Mouse (Mus musculus): Measurements from ENCODE around the gene Cnga3. TPM values are rescaled to one million over a fixed set of nuclear protein-coding genes. Genes with fewer than 3 reads are reported as not detected.

Gene Cnga3
- polyA plus RNA-seq (2012; rRNA removed): 0.09 and 0.15 TPM in 2 replicates

DNA sequence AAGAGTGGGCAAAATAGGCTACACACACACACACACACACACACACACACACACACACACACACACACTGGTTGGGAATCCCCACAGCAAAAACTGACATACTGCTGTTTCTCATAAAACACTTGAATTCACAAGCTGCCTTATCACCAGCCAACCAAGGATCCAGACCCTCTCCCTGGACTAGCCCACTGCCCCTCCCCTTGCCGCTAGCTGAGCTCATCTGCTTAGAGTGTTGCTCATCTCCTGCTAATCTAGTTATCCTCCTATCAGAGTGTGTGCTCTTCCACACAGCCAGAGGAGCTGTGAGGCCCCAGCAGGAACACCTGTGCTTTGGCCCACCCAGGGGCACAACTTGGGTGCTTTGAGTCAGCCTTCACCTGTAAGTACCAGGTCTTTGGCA is at the start of gene Cnga3:
Gene Cnga3 (plus strand): TSS at position 291 of the 400 bp plus-strand sequence.
- TF ChIP-seq CTCF (IDR thresholded peaks at IDR 0.05; ENCODE audit: borderline replicate concordance, extremely low read depth, insufficient read depth, insufficient read length) (no peak), POLR2A (IDR thresholded peaks at IDR 0.05; ENCODE audit: borderline replicate concordance, extremely low read depth, insufficient read depth, insufficient read length, poor library complexity, severe bottlenecking) (no peak)
- DNase-seq (ENCODE audit: low read depth): peak; percentile 53

DNA sequence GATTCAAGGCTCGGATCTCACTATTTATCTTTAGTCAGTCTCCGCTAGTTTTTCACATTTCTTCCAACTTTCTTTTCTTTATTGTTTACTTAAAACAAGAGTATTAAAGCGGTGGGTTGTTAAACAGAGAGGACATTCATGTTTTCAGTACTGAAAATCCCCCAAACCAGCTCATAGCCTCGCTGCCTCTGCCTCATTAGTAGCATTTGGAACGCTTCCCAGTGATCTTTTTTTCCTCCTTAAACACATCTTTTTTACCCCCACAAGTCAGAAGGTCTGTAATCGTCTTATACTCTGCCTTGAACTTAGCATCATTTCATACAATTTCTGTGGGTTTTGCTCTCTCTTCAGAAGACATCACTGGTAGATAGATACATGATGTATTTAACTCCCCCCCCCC is 48.2 kb upstream of the Cnga3 start:
- DNase-seq (ENCODE audit: low read depth): peak; percentile 74
- TF ChIP-seq CTCF (IDR thresholded peaks at IDR 0.05; ENCODE audit: borderline replicate concordance, extremely low read depth, insufficient read depth, insufficient read length) (no peak), POLR2A (IDR thresholded peaks at IDR 0.05; ENCODE audit: borderline replicate concordance, extremely low read depth, insufficient read depth, insufficient read length, poor library complexity, severe bottlenecking) (no peak)

DNA sequence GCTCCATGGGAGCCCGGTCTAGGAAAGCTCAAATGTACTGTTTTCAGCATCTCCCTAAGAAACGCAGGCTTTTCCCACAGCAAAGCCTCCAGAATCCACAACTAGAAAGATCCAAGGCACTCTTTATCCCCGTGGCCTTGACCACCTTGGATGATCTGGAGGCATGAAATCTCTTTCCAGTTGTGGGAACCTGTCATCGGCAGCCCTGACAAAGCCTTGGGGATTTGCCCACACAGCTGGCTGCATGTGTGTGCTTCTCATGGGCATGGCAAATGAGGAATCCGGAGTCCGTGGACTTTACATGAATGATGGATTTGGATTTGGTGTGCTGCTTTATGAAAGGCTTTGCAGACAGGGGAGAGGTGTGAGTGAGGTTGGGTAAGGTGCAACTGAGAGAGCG is 46.3 kb upstream of the Cnga3 start:
- no peak for TF ChIP-seq POLR2A (IDR thresholded peaks at IDR 0.05; ENCODE audit: borderline replicate concordance, extremely low read depth, insufficient read depth, insufficient read length, poor library complexity, severe bottlenecking)
- TF ChIP-seq CTCF (IDR thresholded peaks at IDR 0.05; ENCODE audit: borderline replicate concordance, extremely low read depth, insufficient read depth, insufficient read length): no peak
- no peak for DNase-seq (ENCODE audit: low read depth)

DNA sequence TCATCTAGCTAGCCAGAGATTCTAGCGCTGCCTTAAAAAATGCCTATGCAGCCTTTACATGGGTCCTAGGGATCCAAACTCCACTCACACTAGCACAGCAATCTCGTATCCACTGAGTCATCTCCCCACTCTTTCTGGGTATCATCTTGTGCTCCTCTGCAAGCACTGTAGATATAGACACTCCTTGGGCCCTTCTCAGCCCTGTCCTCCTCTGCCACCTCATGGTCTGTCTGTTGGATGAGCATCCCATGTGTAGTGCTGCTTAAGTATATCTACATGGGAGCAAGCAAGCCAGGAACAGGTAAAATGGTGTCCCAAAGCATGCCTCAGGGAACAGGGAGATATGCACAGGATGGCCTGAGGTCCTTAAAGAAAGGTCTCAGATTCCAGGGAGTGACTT is 36.4 kb upstream of the Cnga3 start:
- no peak for DNase-seq (ENCODE audit: low read depth)
- TF ChIP-seq POLR2A (IDR thresholded peaks at IDR 0.05; ENCODE audit: borderline replicate concordance, extremely low read depth, insufficient read depth, insufficient read length, poor library complexity, severe bottlenecking): no peak
- no peak for TF ChIP-seq CTCF (IDR thresholded peaks at IDR 0.05; ENCODE audit: borderline replicate concordance, extremely low read depth, insufficient read depth, insufficient read length)

DNA sequence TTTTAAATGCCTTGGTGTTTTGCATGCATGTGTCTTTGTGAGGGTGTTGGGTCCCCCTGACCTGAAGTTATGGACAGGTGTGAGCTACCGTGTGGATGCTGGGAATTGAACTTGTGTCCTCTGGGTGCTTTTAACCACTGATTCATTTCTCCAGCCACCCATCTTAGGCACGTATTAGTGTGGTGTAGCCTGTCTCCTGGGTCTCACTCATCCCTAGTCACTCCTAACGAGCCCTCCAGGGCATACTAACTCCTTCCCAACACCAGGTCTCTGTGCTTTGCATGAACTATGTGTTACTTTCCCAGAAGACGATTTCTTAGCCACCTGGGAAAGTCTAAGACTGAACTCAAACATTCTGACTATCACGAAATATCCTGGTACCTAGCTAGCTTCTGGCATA is 34.4 kb upstream of the Cnga3 start:
- DNase-seq (ENCODE audit: low read depth): no peak
- TF ChIP-seq POLR2A (IDR thresholded peaks at IDR 0.05; ENCODE audit: borderline replicate concordance, extremely low read depth, insufficient read depth, insufficient read length, poor library complexity, severe bottlenecking) (no peak), CTCF (IDR thresholded peaks at IDR 0.05; ENCODE audit: borderline replicate concordance, extremely low read depth, insufficient read depth, insufficient read length) (no peak)

DNA sequence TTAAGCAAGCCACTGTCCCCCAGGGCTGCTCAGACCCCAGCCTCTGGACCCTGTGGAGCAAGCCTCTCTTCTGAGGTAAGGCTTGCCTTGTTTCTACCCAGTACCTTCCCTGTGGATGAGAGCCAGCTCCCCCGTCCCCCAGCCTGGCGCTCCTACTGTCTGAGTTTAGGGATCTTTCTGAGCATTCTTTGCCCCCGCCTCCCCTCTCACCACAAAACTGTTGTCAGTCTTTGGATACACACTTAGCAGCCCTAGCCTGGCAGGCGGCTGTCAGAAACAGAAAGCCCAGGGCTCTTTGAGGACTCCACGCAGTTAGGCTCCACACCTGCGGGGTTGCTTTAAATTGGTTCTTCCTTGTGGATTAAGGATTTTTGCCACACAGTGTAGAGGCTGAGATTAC is 27.2 kb upstream of the Cnga3 start:
- TF ChIP-seq CTCF (IDR thresholded peaks at IDR 0.05; ENCODE audit: borderline replicate concordance, extremely low read depth, insufficient read depth, insufficient read length) (no peak), POLR2A (IDR thresholded peaks at IDR 0.05; ENCODE audit: borderline replicate concordance, extremely low read depth, insufficient read depth, insufficient read length, poor library complexity, severe bottlenecking) (no peak)
- no peak for DNase-seq (ENCODE audit: low read depth)

DNA sequence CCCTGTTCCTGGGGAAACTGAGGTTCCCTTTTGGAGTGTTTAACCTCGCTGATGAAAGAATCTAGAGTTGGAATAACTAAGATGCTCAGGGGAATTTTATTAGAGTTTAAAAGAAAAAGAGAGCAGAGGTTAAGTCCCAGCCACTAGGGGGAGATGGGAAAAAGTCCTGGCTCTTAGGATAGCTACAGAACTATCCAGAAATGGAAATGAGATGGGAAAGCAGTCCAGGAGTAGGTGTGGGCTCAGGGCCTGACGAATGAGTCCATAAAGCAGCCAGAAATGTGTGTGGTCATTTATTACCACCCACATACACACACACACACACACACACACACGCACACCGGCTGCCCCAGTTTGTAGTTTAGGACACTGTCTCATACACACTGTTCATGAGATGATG is 19.6 kb upstream of the Cnga3 start:
- TF ChIP-seq POLR2A (IDR thresholded peaks at IDR 0.05; ENCODE audit: borderline replicate concordance, extremely low read depth, insufficient read depth, insufficient read length, poor library complexity, severe bottlenecking): no peak
- 0 out of 2 replicates have a peak, but pooled peaks have one; percentile 0 for TF ChIP-seq CTCF (IDR thresholded peaks at IDR 0.05; ENCODE audit: borderline replicate concordance, extremely low read depth, insufficient read depth, insufficient read length)
- no peak for DNase-seq (ENCODE audit: low read depth)

DNA sequence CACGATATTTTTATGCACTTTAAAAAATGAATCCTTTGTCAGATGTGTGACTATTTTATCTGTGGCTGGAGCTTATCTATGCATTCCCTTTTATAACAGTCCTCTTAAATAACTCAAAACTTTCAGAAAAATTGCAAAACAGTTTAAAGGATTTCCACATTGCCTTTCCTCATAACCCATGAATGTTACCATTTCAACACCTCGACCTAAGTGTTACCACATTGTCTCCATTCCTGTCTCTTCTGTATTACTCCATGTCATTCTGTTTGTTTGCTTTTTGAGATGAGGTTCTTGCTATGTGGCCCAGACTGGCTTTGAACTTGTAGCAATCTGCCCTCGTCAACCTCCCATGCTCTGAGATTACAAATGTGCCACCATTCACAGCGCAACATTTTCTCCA is 12.8 kb upstream of the Cnga3 start:
- TF ChIP-seq POLR2A (IDR thresholded peaks at IDR 0.05; ENCODE audit: borderline replicate concordance, extremely low read depth, insufficient read depth, insufficient read length, poor library complexity, severe bottlenecking) (no peak), CTCF (IDR thresholded peaks at IDR 0.05; ENCODE audit: borderline replicate concordance, extremely low read depth, insufficient read depth, insufficient read length) (no peak)
- DNase-seq (ENCODE audit: low read depth): no peak

DNA sequence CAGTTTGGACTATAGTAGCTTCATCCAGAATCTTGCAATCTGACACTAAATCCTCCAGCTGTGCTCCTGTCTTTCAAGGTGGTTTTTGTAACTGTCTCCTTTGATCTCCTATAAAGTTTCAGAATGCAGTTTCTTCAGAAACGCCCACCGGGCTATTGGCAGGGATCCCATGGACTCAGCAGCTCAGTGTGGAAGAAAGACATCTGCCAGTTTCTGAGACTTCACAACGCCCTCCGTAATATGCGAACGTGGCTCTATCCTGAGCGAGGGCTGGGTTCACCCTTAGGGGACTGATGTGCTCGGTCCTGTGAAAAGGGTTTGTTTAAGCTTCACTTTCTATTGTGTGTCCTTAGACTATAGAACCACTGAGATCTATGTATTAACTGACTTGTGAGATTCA is 6.5 kb upstream of the Cnga3 start:
- DNase-seq (ENCODE audit: low read depth): no peak
- TF ChIP-seq CTCF (IDR thresholded peaks at IDR 0.05; ENCODE audit: borderline replicate concordance, extremely low read depth, insufficient read depth, insufficient read length) (no peak), POLR2A (IDR thresholded peaks at IDR 0.05; ENCODE audit: borderline replicate concordance, extremely low read depth, insufficient read depth, insufficient read length, poor library complexity, severe bottlenecking) (no peak)

DNA sequence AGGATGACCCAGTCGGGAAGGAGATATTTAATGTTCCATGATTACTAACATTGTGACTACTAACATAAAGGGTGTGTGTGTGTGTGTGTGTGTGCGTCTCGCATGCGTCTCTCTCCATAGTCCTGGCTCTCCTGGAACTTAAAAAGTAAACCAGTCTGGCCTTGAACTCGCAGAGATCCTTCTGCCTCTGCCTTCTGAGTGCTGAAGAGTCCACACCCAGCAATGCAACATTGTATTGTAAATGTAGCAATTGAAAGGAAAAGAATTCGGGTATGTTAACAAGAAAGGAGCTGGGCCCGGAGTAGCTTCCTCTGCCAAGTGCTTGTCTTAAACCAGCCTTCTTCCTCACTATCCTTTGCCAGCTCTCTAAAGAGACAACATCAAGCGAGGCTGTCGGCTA is 1.9 kb upstream of the Cnga3 start:
- TF ChIP-seq POLR2A (IDR thresholded peaks at IDR 0.05; ENCODE audit: borderline replicate concordance, extremely low read depth, insufficient read depth, insufficient read length, poor library complexity, severe bottlenecking) (no peak), CTCF (IDR thresholded peaks at IDR 0.05; ENCODE audit: borderline replicate concordance, extremely low read depth, insufficient read depth, insufficient read length) (no peak)

DNA sequence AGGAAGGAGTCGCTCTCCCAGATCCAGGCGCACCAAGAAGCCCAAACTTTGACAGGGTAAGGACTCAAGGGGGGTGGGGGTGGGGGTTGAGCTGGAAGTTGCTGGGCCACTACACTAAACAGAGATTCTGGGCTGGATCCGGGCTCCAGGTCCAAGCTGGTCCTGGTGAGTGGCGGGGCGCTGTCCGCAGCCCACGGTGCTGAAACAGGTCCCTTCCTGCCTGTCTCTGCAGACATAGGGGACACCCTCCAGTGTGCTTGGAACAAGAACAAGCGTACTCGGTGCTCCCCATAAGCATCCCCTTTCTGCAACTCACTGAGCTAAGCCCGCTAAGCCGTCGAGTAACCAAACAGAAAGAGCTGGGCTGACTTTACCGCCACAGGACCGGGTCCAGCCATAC is 4.2 kb downstream of the Cnga3 start:
- peak; percentile 51 for DNase-seq (ENCODE audit: low read depth)
- no peak for TF ChIP-seq POLR2A (IDR thresholded peaks at IDR 0.05; ENCODE audit: borderline replicate concordance, extremely low read depth, insufficient read depth, insufficient read length, poor library complexity, severe bottlenecking)
- TF ChIP-seq CTCF (IDR thresholded peaks at IDR 0.05; ENCODE audit: borderline replicate concordance, extremely low read depth, insufficient read depth, insufficient read length): no peak

More for the DNA sequence above, 1.9 kb upstream of the Cnga3 start:
- no peak for DNase-seq (ENCODE audit: low read depth)

DNA sequence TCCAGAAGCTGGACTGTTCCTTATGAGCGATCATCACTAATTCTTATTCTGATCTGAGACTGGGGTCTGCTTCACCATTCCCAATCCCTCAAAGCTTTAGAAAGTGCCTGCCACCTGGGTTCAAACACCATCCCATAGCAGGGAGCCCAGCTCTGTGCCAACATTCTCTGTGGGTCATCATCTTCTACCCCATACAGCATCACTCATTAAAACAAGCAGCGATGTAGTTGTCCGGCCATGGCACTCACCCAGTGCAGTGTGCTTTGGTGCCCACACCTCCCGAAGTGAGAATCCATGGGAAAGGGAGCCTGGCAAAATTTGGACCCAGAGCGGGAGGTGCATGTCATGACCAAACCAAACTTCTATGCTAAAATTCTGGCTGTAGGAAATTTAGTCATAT is 5.4 kb downstream of the Cnga3 start:
- TF ChIP-seq POLR2A (IDR thresholded peaks at IDR 0.05; ENCODE audit: borderline replicate concordance, extremely low read depth, insufficient read depth, insufficient read length, poor library complexity, severe bottlenecking) (no peak), CTCF (IDR thresholded peaks at IDR 0.05; ENCODE audit: borderline replicate concordance, extremely low read depth, insufficient read depth, insufficient read length) (no peak)
- no peak for DNase-seq (ENCODE audit: low read depth)

All from brain, embryonic 14.5 days (tissue).